Mouse (Mus musculus) ES-Bruce4 (cell line): ENCODE measurements around the gene Cage1. TPM values are rescaled to one million over a fixed set of nuclear protein-coding genes. Genes with fewer than 3 reads are reported as not detected.

Experiments used
- H3K27ac ChIP-seq: 2 replicates; pipeline ENCODE4 v1.5.1; 2012; ENCODE audit warnings: low read length, inconsistent platforms; ENCODE audit not compliant: insufficient read depth
- H3K27me3 ChIP-seq: 2 replicates; pipeline ENCODE4 v1.6.1; 2012; ENCODE audit warnings: mild to moderate bottlenecking, low read length, inconsistent platforms; ENCODE audit not compliant: control insufficient read depth, poor library complexity, insufficient read depth, severe bottlenecking
- H3K36me3 ChIP-seq: 2 replicates; pipeline ENCODE4 v1.6.1; 2012; ENCODE audit warnings: inconsistent platforms, mild to moderate bottlenecking, low read length, moderate library complexity; ENCODE audit not compliant: control insufficient read depth, poor library complexity, insufficient read depth, severe bottlenecking
- H3K4me1 ChIP-seq: one replicate; pipeline ENCODE4 v1.8.1; 2011; ENCODE audit warnings: low read length; ENCODE audit not compliant: control insufficient read depth, insufficient read depth
- H3K4me3 ChIP-seq: 2 replicates; pipeline ENCODE4 v1.5.1; 2011; ENCODE audit warnings: low read depth, mild to moderate bottlenecking, low read length
- H3K9ac ChIP-seq: 2 replicates; pipeline ENCODE4 v1.6.1; 2012; ENCODE audit warnings: low read depth, mild to moderate bottlenecking, inconsistent platforms; ENCODE audit not compliant: poor library complexity, severe bottlenecking
- H3K9me3 ChIP-seq: replicated peaks from 2 replicates; pipeline ENCODE4 v1.6.1; 2012; ENCODE audit warnings: mild to moderate bottlenecking, low read length, inconsistent platforms; ENCODE audit not compliant: control insufficient read depth, poor library complexity, insufficient read depth, severe bottlenecking
- CTCF ChIP-seq: IDR thresholded peaks from one replicate; pipeline ENCODE4 v1.8.1; 2011; ENCODE audit warnings: low read depth, low read length
- EP300 ChIP-seq: IDR thresholded peaks from 2 replicates; pipeline ENCODE4 v1.6.1; 2011; ENCODE audit warnings: low read depth, low read length; ENCODE audit not compliant: insufficient read depth
- POLR2A ChIP-seq: IDR thresholded peaks from one replicate; pipeline ENCODE4 v1.8.1; 2011; ENCODE audit warnings: low read length; ENCODE audit not compliant: insufficient read depth
- polyA plus RNA-seq: library from polyadenylated mRNA; stranded (reverse); fragments of >200 nt; gene quantifications from 2 replicates; pipeline ENCODE4 v1.2.4, GENCODE M21; 2011; ENCODE audit warnings: low read depth; ENCODE audit not compliant: missing spikeins, insufficient read depth, insufficient read length

The Cage1 gene
- polyA plus RNA-seq, 1 experiment, result 0.97 TPM

- Histone ChIP-seq H3K36me3 (no peaks in the 10 kb centered on the region), H3K27ac (no peak overlapping the region), H3K4me3 (no peak overlapping the region), H3K9ac (no peak overlapping the region), H3K9me3 (no peaks in the 10 kb centered on the region), H3K4me1 (no peaks in the 10 kb centered on the region), H3K27me3 (no peaks in the 10 kb centered on the region)
- TF ChIP-seq POLR2A (no peak), CTCF (no peak), EP300 (no peak)
Observed at GRCm38 (mm10) chr13:37959239-37959907, 77.5 kb downstream of the Cage1 start.

- Histone ChIP-seq H3K9ac (no peak overlapping the region), H3K27ac (no peak overlapping the region), H3K27me3 (no peaks in the 10 kb centered on the region), H3K4me1 (no peaks in the 10 kb centered on the region), H3K36me3 (no peaks in the 10 kb centered on the region), H3K4me3 (no peak overlapping the region), H3K9me3 (no peaks in the 10 kb centered on the region)
- no peak for TF ChIP-seq CTCF
- TF ChIP-seq EP300, result no peak
- no peak for TF ChIP-seq POLR2A
Observed at GRCm38 (mm10) chr13:37958498-37959238, 78.2 kb downstream of the Cage1 start.

Other genes starting within 250 kb of the Cage1 start
- 137 and 150 TPM in 2 replicates for gene Ssr1, start 42.9 kb downstream of the Cage1 start, polyA plus RNA-seq
- 41.9 and 47.5 TPM in 2 replicates for gene Riok1, start 74 bp downstream of the Cage1 start, polyA plus RNA-seq
- 118 and 134 TPM in 2 replicates for gene Dsp, start 114.2 kb upstream of the Cage1 start, polyA plus RNA-seq
- 95.7 and 101 TPM in 2 replicates for gene Snrnp48, start 167.9 kb upstream of the Cage1 start, polyA plus RNA-seq